Mouse (Mus musculus): ENCODE measurements around the gene Btg3. TPM values are rescaled to one million over a fixed set of nuclear protein-coding genes. Genes with fewer than 3 reads are reported as not detected.

The Btg3 gene
- 6.2 and 11.2 TPM in 2 replicates for polyA plus RNA-seq (2012; ENCODE audit: insufficient read depth, low replicate concordance)

- peaks cover 37% of the 10 kb centered on the region for H3K4me1 ChIP-seq
- H3K4me3 ChIP-seq (replicated peaks): peak within 1 kb of the TSS; percentile 96
- no peaks in the 10 kb centered on the region for H3K27me3 ChIP-seq (replicated peaks)
- H3K9me3 ChIP-seq: no peaks in the 10 kb centered on the region
- peaks cover 16% of the 10 kb centered on the region for H3K36me3 ChIP-seq (replicated peaks; ENCODE audit: low read length)
- TF ChIP-seq GATA1 (IDR thresholded peaks at IDR 0.05; ENCODE audit: borderline replicate concordance, low read length) (no peak), FLI1 (IDR thresholded peaks at IDR 0.05; ENCODE audit: low read length) (no peak)
These were observed at the start of gene Btg3 for GRCm38 (mm10) chr16:78376745-78377570. Gene Btg3, minus strand, starts transcription at chr16:78377192.

GRCm38 (mm10) chr16:78417733-78418132 is 40.7 kb upstream of the Btg3 start:
- peaks cover 17% of the 10 kb centered on the region for H3K9me3 ChIP-seq
- H3K36me3 ChIP-seq (replicated peaks; ENCODE audit: low read length): no peaks in the 10 kb centered on the region

GRCm38 (mm10) chr16:78416500-78416899 is 39.5 kb upstream of the Btg3 start:
- H3K36me3 ChIP-seq (replicated peaks; ENCODE audit: low read length): no peaks in the 10 kb centered on the region
- H3K4me3 ChIP-seq (replicated peaks): no peak overlapping the region
- TF ChIP-seq GATA1 (IDR thresholded peaks at IDR 0.05; ENCODE audit: borderline replicate concordance, low read length) (no peak), FLI1 (IDR thresholded peaks at IDR 0.05; ENCODE audit: low read length) (no peak)
- no peaks in the 10 kb centered on the region for H3K4me1 ChIP-seq
- peaks cover 16% of the 10 kb centered on the region for H3K9me3 ChIP-seq
- peaks cover 2% of the 10 kb centered on the region for H3K27me3 ChIP-seq (replicated peaks)

More at GRCm38 (mm10) chr16:78417733-78418132, 40.7 kb upstream of the Btg3 start:
- Histone ChIP-seq H3K4me3 (replicated peaks) (no peak overlapping the region), H3K4me1 (no peaks in the 10 kb centered on the region; the same call in 1 of the 2 replicates), H3K27me3 (replicated peaks) (peaks cover 2% of the 10 kb centered on the region)
- no peak for TF ChIP-seq GATA1 (IDR thresholded peaks at IDR 0.05; ENCODE audit: borderline replicate concordance, low read length)
- TF ChIP-seq FLI1 (IDR thresholded peaks at IDR 0.05; ENCODE audit: low read length): no peak

GRCm38 (mm10) chr16:78409991-78410390 is 33.0 kb upstream of the Btg3 start:
- no peaks in the 10 kb centered on the region for H3K36me3 ChIP-seq (replicated peaks; ENCODE audit: low read length)
- peaks cover 23% of the 10 kb centered on the region for H3K9me3 ChIP-seq
- no peak overlapping the region for H3K4me3 ChIP-seq (replicated peaks)
- H3K4me1 ChIP-seq: peaks cover 3% of the 10 kb centered on the region; the same call in 1 of the 2 replicates
- no peaks in the 10 kb centered on the region for H3K27me3 ChIP-seq (replicated peaks)
- no peak for TF ChIP-seq GATA1 (IDR thresholded peaks at IDR 0.05; ENCODE audit: borderline replicate concordance, low read length)
- no peak for TF ChIP-seq FLI1 (IDR thresholded peaks at IDR 0.05; ENCODE audit: low read length)

GRCm38 (mm10) chr16:78407855-78408254 is 30.9 kb upstream of the Btg3 start:
- Histone ChIP-seq H3K4me3 (replicated peaks) (no peak overlapping the region), H3K4me1 (peaks cover 3% of the 10 kb centered on the region; the same call in 1 of the 2 replicates)
- TF ChIP-seq FLI1 (IDR thresholded peaks at IDR 0.05; ENCODE audit: low read length) (no peak), GATA1 (IDR thresholded peaks at IDR 0.05; ENCODE audit: borderline replicate concordance, low read length) (no peak)

GRCm38 (mm10) chr16:78406657-78407056 is 29.7 kb upstream of the Btg3 start:
- TF ChIP-seq GATA1 (IDR thresholded peaks at IDR 0.05; ENCODE audit: borderline replicate concordance, low read length) (no peak), FLI1 (IDR thresholded peaks at IDR 0.05; ENCODE audit: low read length) (no peak)
- H3K9me3 ChIP-seq: peaks cover 13% of the 10 kb centered on the region
- peaks cover 13% of the 10 kb centered on the region for H3K4me1 ChIP-seq
- no peaks in the 10 kb centered on the region for H3K36me3 ChIP-seq (replicated peaks; ENCODE audit: low read length)
- no peak overlapping the region for H3K4me3 ChIP-seq (replicated peaks)
- no peaks in the 10 kb centered on the region for H3K27me3 ChIP-seq (replicated peaks)

More at GRCm38 (mm10) chr16:78407855-78408254, 30.9 kb upstream of the Btg3 start:
- Histone ChIP-seq H3K36me3 (replicated peaks; ENCODE audit: low read length) (no peaks in the 10 kb centered on the region), H3K27me3 (replicated peaks) (no peaks in the 10 kb centered on the region), H3K9me3 (peaks cover 13% of the 10 kb centered on the region)

- peaks cover 3% of the 10 kb centered on the region for H3K36me3 ChIP-seq (replicated peaks; ENCODE audit: low read length)
These were observed 25.3 kb upstream of the Btg3 start for GRCm38 (mm10) chr16:78402316-78402715.

GRCm38 (mm10) chr16:78399423-78399822 is 22.4 kb upstream of the Btg3 start:
- TF ChIP-seq FLI1 (IDR thresholded peaks at IDR 0.05; ENCODE audit: low read length): no peak
- no peak for TF ChIP-seq GATA1 (IDR thresholded peaks at IDR 0.05; ENCODE audit: borderline replicate concordance, low read length)
- no peaks in the 10 kb centered on the region for H3K27me3 ChIP-seq (replicated peaks)
- H3K4me1 ChIP-seq: peaks cover 28% of the 10 kb centered on the region
- H3K9me3 ChIP-seq: peaks cover 3% of the 10 kb centered on the region
- H3K36me3 ChIP-seq (replicated peaks; ENCODE audit: low read length): peaks cover 3% of the 10 kb centered on the region
- H3K4me3 ChIP-seq (replicated peaks): no peak overlapping the region

More at GRCm38 (mm10) chr16:78402316-78402715, 25.3 kb upstream of the Btg3 start:
- Histone ChIP-seq H3K9me3 (peaks cover 3% of the 10 kb centered on the region), H3K4me3 (replicated peaks) (peak overlapping the region; percentile 50), H3K4me1 (peaks cover 28% of the 10 kb centered on the region), H3K27me3 (replicated peaks) (no peaks in the 10 kb centered on the region)
- TF ChIP-seq GATA1 (IDR thresholded peaks at IDR 0.05; ENCODE audit: borderline replicate concordance, low read length): peak; percentile 18; the same call in 1 of the 3 replicates
- no peak for TF ChIP-seq FLI1 (IDR thresholded peaks at IDR 0.05; ENCODE audit: low read length)

GRCm38 (mm10) chr16:78398734-78399133 is 21.7 kb upstream of the Btg3 start:
- TF ChIP-seq GATA1 (IDR thresholded peaks at IDR 0.05; ENCODE audit: borderline replicate concordance, low read length) (no peak), FLI1 (IDR thresholded peaks at IDR 0.05; ENCODE audit: low read length) (no peak)
- H3K36me3 ChIP-seq (replicated peaks; ENCODE audit: low read length): peaks cover 3% of the 10 kb centered on the region

GRCm38 (mm10) chr16:78391354-78391753 is 14.4 kb upstream of the Btg3 start:
- peaks cover 11% of the 10 kb centered on the region for H3K27me3 ChIP-seq (replicated peaks)
- H3K36me3 ChIP-seq (replicated peaks; ENCODE audit: low read length): no peaks in the 10 kb centered on the region
- no peak overlapping the region for H3K4me3 ChIP-seq (replicated peaks)
- peaks cover 9% of the 10 kb centered on the region for H3K4me1 ChIP-seq
- peaks cover 8% of the 10 kb centered on the region for H3K9me3 ChIP-seq
- TF ChIP-seq GATA1 (IDR thresholded peaks at IDR 0.05; ENCODE audit: borderline replicate concordance, low read length) (no peak), FLI1 (IDR thresholded peaks at IDR 0.05; ENCODE audit: low read length) (no peak)

More at GRCm38 (mm10) chr16:78398734-78399133, 21.7 kb upstream of the Btg3 start:
- H3K9me3 ChIP-seq: peaks cover 7% of the 10 kb centered on the region
- no peak overlapping the region for H3K4me3 ChIP-seq (replicated peaks)
- H3K27me3 ChIP-seq (replicated peaks): no peaks in the 10 kb centered on the region
- peaks cover 28% of the 10 kb centered on the region for H3K4me1 ChIP-seq
